Mouse (Mus musculus): ENCODE results near the gene Olfr776. TPM values are rescaled to one million over a fixed set of nuclear protein-coding genes. Genes with fewer than 3 reads are reported as not detected.
"Not testable (repeated sequence)": the region's sequence is repeated elsewhere in the genome, so short reads cannot be mapped to it uniquely, and the experiment has no call there.

Olfr776 gene
- not detected in 2 replicates for polyA plus RNA-seq (2016; fragmentation: Nextera tagmentation; extraction: Ambion mirVana)

DNA sequence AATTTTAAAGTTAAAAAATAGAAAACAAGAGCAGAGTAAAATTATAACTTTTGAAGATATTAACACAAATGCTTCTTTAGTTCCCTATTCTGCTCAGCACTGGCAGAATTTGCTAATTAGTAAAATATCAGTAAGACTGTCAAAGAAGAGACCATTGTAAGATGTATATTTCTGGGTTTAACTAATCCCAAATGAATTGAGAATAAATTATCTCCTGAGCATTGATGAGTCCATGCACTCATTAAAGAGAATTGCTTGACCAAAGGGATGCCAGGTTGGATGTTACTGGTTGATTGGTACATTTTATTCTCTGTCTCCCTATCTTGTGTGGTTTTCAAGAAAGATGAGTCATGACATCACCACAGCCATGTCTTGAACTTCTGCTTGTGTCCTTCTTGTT lies at the start of gene Olfr776:
Gene Olfr776 (plus strand): TSS at position 301 of the 400 bp plus-strand sequence.
- Histone ChIP-seq H3K27me3 (no peaks in the 10 kb centered on the region), H3K4me2 (no peak within 1 kb of the TSS), H3K4me3 (replicated peaks) (no peak within 1 kb of the TSS), H3K27ac (no peak within 1 kb of the TSS), H3K36me3 (no peaks in the 10 kb centered on the region), H3K9me3 (no peaks in the 10 kb centered on the region), H3K4me1 (replicated peaks) (no peaks in the 10 kb centered on the region), H3K9ac (replicated peaks) (no peak within 1 kb of the TSS)
- ATAC-seq (ENCODE audit: insufficient number of reproducible peaks, insufficient read depth, low FRiP score, low TSS enrichment, low read depth) = no peak

DNA sequence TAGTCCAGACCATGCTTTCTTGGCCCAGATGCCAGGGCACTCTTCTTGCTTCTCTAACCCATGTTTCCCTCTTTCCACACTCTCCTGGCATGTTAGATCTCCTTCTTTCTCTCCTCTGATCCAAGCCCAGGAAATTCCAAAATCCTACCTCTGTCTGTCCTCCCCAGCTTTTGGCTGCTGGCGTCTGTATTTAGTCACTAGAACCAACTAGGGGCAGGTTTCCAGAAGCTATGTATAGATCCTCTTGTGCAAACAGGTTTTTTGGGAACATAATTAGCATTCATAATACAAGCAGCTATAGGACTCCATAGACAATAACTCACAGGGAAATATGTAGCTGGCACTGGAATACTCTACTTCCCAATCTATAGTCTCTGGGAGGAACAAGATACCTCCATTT lies 28.2 kb upstream of the Olfr776 start:
- WGBS = 82% methylated on average over 1 of the region's 1 CpGs
- Histone ChIP-seq H3K4me2 (no peak overlapping the region), H3K36me3 (no peaks in the 10 kb centered on the region), H3K27ac (no peak overlapping the region), H3K9ac (replicated peaks) (no peak overlapping the region), H3K27me3 (no peaks in the 10 kb centered on the region), H3K4me3 (replicated peaks) (no peak overlapping the region), H3K4me1 (replicated peaks) (no peaks in the 10 kb centered on the region), H3K9me3 (0 out of 2 replicates have a peak, but pooled peaks cover 3% of the 10 kb centered on the region)
- ATAC-seq (ENCODE audit: insufficient number of reproducible peaks, insufficient read depth, low FRiP score, low TSS enrichment, low read depth) = no peak

DNA sequence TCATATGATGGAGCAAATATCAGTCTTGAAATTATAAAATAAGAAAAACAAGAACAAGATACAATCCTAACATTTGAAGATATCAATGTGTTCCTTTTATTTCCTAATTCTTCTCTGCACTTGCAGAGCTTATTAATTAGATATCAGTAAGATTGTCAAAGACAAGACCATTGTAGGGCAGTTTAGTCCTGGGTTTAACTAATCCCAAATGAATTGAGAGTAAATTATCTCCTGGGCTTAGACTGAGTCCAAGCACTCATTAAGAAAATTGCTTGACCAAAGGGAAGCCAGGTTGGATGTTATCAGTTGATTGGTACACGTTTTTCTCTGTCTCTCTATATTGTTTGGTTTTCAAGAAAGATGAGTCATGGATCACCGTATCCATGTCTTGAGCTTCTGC lies 23.0 kb upstream of the Olfr776 start, which contains the start of gene Olfr774:
Gene Olfr774 (plus strand): TSS at position 301 of the 400 bp plus-strand sequence.
- no peak within 1 kb of the TSS for H3K9ac ChIP-seq (replicated peaks)
- H3K9me3 ChIP-seq = 0 out of 2 replicates have a peak, but pooled peaks cover 3% of the 10 kb centered on the region
- H3K4me2 ChIP-seq = no peak within 1 kb of the TSS
- H3K4me3 ChIP-seq (replicated peaks) = no peak within 1 kb of the TSS
- no peaks in the 10 kb centered on the region for H3K36me3 ChIP-seq
- H3K27me3 ChIP-seq = no peaks in the 10 kb centered on the region
- H3K27ac ChIP-seq = no peak within 1 kb of the TSS
- H3K4me1 ChIP-seq (replicated peaks) = no peaks in the 10 kb centered on the region
- no peak for ATAC-seq (ENCODE audit: insufficient number of reproducible peaks, insufficient read depth, low FRiP score, low TSS enrichment, low read depth)
- WGBS = 69% methylated on average over 2 of the region's 2 CpGs

DNA sequence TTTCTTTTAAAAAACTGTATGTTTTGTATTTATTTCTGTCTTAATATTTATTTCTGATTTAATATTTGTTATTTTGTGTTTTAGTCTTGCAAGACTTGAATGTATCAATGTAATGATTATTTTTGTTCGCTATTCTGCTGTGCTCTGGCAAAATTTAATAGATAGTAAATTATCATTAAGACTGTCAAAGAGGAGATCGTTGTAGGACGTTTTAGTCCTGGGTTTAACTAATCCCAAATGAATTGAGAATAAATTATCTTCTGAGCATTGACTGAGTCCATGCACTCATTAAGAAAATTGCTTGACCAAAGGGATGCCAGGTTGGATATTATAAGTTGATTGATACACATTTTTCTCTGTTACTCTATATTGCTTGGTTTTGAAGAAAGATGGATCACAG lies 10.8 kb upstream of the Olfr776 start, which contains the start of gene Olfr775:
Gene Olfr775 (plus strand): TSS at position 301 of the 400 bp plus-strand sequence.
- H3K36me3 ChIP-seq = no peaks in the 10 kb centered on the region
- no peaks in the 10 kb centered on the region for H3K27me3 ChIP-seq
- no peak within 1 kb of the TSS for H3K4me2 ChIP-seq
- no peaks in the 10 kb centered on the region for H3K9me3 ChIP-seq
- no peak within 1 kb of the TSS for H3K4me3 ChIP-seq (replicated peaks)
- no peaks in the 10 kb centered on the region for H3K4me1 ChIP-seq (replicated peaks)
- 64% methylated on average over 3 of the region's 3 CpGs for WGBS
- no peak within 1 kb of the TSS for H3K27ac ChIP-seq
- H3K9ac ChIP-seq (replicated peaks) = no peak within 1 kb of the TSS
- ATAC-seq (ENCODE audit: insufficient number of reproducible peaks, insufficient read depth, low FRiP score, low TSS enrichment, low read depth) = no peak

DNA sequence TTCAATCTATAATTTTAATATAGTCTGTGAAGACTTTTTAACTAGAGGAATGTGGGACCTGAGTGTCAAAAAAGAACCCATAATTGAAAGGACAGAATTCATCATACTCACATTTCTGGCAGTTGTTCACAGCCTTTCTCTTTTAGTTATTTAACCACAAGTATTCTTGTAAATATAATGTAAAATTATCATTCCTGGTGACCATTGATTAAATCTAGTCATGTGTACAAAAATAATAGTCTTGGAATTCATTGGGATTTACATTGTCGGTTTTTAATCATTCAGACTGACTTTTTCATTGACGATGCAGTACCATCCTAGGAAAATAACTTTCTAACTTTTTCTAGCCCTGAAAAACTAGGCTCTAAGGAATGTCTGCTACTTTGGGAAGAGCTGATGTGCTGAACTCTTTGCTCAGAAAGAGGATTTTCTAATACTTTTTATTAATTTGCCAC lies 12.2 kb downstream of the Olfr776 start, which contains the start of gene Olfr777:
Gene Olfr777 (minus strand): TSS at position 405 of the 455 bp plus-strand sequence.
- Histone ChIP-seq H3K27ac (no peak within 1 kb of the TSS), H3K27me3 (no peaks in the 10 kb centered on the region), H3K4me1 (replicated peaks) (no peaks in the 10 kb centered on the region), H3K36me3 (no peaks in the 10 kb centered on the region), H3K9ac (replicated peaks) (no peak within 1 kb of the TSS), H3K9me3 (no peaks in the 10 kb centered on the region), H3K4me3 (replicated peaks) (no peak within 1 kb of the TSS), H3K4me2 (no peak within 1 kb of the TSS)
- ATAC-seq (ENCODE audit: insufficient number of reproducible peaks, insufficient read depth, low FRiP score, low TSS enrichment, low read depth) = no peak
- WGBS = 92% methylated on average over 2 of the region's 2 CpGs

DNA sequence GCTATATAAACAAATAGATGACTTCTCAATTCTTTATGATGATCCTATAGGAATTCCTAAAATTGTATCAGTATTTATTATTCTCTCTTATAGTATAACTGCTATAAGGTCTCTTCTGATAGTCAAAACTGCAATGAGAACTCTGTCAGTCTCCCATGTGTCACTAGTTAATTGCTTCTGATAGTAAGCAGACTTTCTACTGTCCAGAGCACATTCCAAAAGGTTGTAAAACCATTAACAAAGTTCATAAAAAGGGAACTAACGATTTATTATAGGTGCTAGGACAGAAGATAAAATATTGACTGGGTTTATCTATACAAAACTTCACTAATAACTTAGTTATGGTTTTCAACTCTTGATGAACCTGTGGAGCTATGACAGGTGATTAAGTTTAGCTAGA lies 54.0 kb downstream of the Olfr776 start:
- not testable (repeated sequence) for ATAC-seq (ENCODE audit: insufficient number of reproducible peaks, insufficient read depth, low FRiP score, low TSS enrichment, low read depth); H3K27me3 ChIP-seq; H3K9ac ChIP-seq (replicated peaks); H3K9me3 ChIP-seq; H3K36me3 ChIP-seq; H3K4me1 ChIP-seq (replicated peaks); H3K4me3 ChIP-seq (replicated peaks); H3K27ac ChIP-seq; H3K4me2 ChIP-seq
- WGBS = 40% methylated on average over 1 of the region's 1 CpGs

DNA sequence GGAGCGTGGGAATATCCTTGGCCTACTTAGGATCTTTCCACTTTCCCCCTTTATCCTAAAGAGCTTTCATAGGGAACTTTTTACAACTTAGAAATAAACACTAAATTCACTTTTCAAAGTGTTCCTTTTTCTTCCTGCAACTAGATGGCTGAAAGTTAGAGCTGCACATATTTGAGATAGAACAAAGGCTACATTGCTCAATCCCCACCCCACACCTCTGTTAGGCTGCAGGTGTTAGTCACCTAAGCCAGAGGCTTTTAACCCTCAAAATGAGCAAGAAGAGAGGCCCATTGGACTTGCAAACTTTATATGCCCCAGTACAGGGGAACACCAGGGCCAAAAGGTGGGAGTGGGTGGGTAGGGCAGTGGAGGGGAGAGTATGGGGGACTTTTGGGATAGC lies 54.6 kb downstream of the Olfr776 start:
- no CpG with 5 or more reads among the region's 1 CpGs for WGBS
- H3K9me3 ChIP-seq; H3K27me3 ChIP-seq; H3K4me2 ChIP-seq; H3K9ac ChIP-seq (replicated peaks); H3K27ac ChIP-seq; H3K36me3 ChIP-seq; H3K4me1 ChIP-seq (replicated peaks); H3K4me3 ChIP-seq (replicated peaks); ATAC-seq (ENCODE audit: insufficient number of reproducible peaks, insufficient read depth, low FRiP score, low TSS enrichment, low read depth): not testable (repeated sequence)

Other genes with a start within 250 kb of the Olfr776 start
- not detected in 2 replicates for gene Olfr763, start 248.3 kb upstream of the Olfr776 start, polyA plus RNA-seq (2016; fragmentation: Nextera tagmentation; extraction: Ambion mirVana)
- not detected in 2 replicates for gene Olfr764-ps1, start 219.2 kb upstream of the Olfr776 start, polyA plus RNA-seq (2016; fragmentation: Nextera tagmentation; extraction: Ambion mirVana)
- not detected in 2 replicates for gene Olfr765, start 209.1 kb upstream of the Olfr776 start, polyA plus RNA-seq (2016; fragmentation: Nextera tagmentation; extraction: Ambion mirVana)
- not detected in 2 replicates for gene Olfr766-ps1, start 190.2 kb upstream of the Olfr776 start, polyA plus RNA-seq (2016; fragmentation: Nextera tagmentation; extraction: Ambion mirVana)
- gene Olfr767, start 176.2 kb upstream of the Olfr776 start, polyA plus RNA-seq (2016; fragmentation: Nextera tagmentation; extraction: Ambion mirVana) = not detected in 2 replicates
- gene Olfr768, start 159.8 kb upstream of the Olfr776 start, polyA plus RNA-seq (2016; fragmentation: Nextera tagmentation; extraction: Ambion mirVana) = not detected in 2 replicates
- gene Olfr769, start 141.3 kb upstream of the Olfr776 start, polyA plus RNA-seq (2016; fragmentation: Nextera tagmentation; extraction: Ambion mirVana) = not detected in 2 replicates
- not detected in 2 replicates for gene Olfr770, start 120.1 kb upstream of the Olfr776 start, polyA plus RNA-seq (2016; fragmentation: Nextera tagmentation; extraction: Ambion mirVana)
- gene Olfr771, start 94.4 kb upstream of the Olfr776 start, polyA plus RNA-seq (2016; fragmentation: Nextera tagmentation; extraction: Ambion mirVana) = not detected in 2 replicates
- not detected in 2 replicates for gene Olfr772, start 81.2 kb upstream of the Olfr776 start, polyA plus RNA-seq (2016; fragmentation: Nextera tagmentation; extraction: Ambion mirVana)
- not detected in 2 replicates for gene Olfr773, start 71.7 kb upstream of the Olfr776 start, polyA plus RNA-seq (2016; fragmentation: Nextera tagmentation; extraction: Ambion mirVana)
- not detected in 2 replicates for gene Olfr774, start 22.9 kb upstream of the Olfr776 start, polyA plus RNA-seq (2016; fragmentation: Nextera tagmentation; extraction: Ambion mirVana)
- gene Olfr775, start 10.7 kb upstream of the Olfr776 start, polyA plus RNA-seq (2016; fragmentation: Nextera tagmentation; extraction: Ambion mirVana) = not detected in 2 replicates
- not detected in 2 replicates for gene Olfr777, start 12.4 kb downstream of the Olfr776 start, polyA plus RNA-seq (2016; fragmentation: Nextera tagmentation; extraction: Ambion mirVana)
- gene Olfr780, start 59.0 kb downstream of the Olfr776 start, polyA plus RNA-seq (2016; fragmentation: Nextera tagmentation; extraction: Ambion mirVana) = not detected in 2 replicates
- gene Olfr781, start 69.7 kb downstream of the Olfr776 start, polyA plus RNA-seq (2016; fragmentation: Nextera tagmentation; extraction: Ambion mirVana) = not detected in 2 replicates
- not detected in 2 replicates for gene Olfr782, start 89.7 kb downstream of the Olfr776 start, polyA plus RNA-seq (2016; fragmentation: Nextera tagmentation; extraction: Ambion mirVana)
- 0.09 TPM in 2 replicates for gene Olfr784, start 125.0 kb downstream of the Olfr776 start, polyA plus RNA-seq (2016; fragmentation: Nextera tagmentation; extraction: Ambion mirVana)
- gene Olfr785, start 146.3 kb downstream of the Olfr776 start, polyA plus RNA-seq (2016; fragmentation: Nextera tagmentation; extraction: Ambion mirVana) = not detected in 2 replicates
- not detected in 2 replicates for gene Olfr786, start 168.2 kb downstream of the Olfr776 start, polyA plus RNA-seq (2016; fragmentation: Nextera tagmentation; extraction: Ambion mirVana)
- gene Olfr787, start 202.7 kb downstream of the Olfr776 start, polyA plus RNA-seq (2016; fragmentation: Nextera tagmentation; extraction: Ambion mirVana) = not detected in 2 replicates
- not detected in 2 replicates for gene Olfr788, start 211.9 kb downstream of the Olfr776 start, polyA plus RNA-seq (2016; fragmentation: Nextera tagmentation; extraction: Ambion mirVana)
- not detected in 2 replicates for gene Olfr789, start 225.6 kb downstream of the Olfr776 start, polyA plus RNA-seq (2016; fragmentation: Nextera tagmentation; extraction: Ambion mirVana)
- not detected in 2 replicates for gene Olfr790, start 239.4 kb downstream of the Olfr776 start, polyA plus RNA-seq (2016; fragmentation: Nextera tagmentation; extraction: Ambion mirVana)